Mouse (Mus musculus): ENCODE data around the gene Ifna1. TPM values are rescaled to one million over a fixed set of nuclear protein-coding genes. Genes with fewer than 3 reads are reported as not detected.

Gene Ifna1
- polyA plus RNA-seq, 1 experiment from 2014 or later: not detected

DNA sequence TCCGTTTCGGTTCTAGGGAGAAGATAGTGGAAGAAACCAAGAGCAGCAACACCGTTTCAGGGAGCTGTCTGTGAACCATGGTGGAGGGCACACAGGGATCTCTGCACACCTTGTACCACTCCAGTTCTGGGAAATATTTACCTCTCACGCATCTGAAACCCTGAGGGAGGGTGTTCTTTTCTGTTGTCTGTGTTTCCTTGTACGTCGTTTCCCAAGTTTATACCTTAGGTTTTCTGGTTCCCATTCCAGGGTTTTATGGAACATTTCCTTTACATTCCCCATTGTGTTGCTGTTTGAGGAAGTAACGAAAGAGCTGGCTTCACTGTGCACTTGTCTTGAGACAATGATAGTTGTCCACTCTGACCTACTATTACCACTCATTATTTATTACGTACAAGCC is 30.2 kb downstream of the Ifna1 start, which contains the start of gene Ifne:
TSS of gene Ifne (minus strand) at position 101 of the 400 bp plus-strand sequence.
- ATAC-seq (ENCODE audit: low read depth): no peak
- H3K36me3 ChIP-seq (ENCODE audit: control insufficient read depth, insufficient read depth): no peaks in the 10 kb centered on the region
- H3K27me3 ChIP-seq (ENCODE audit: control insufficient read depth, insufficient read depth, low read depth, low read length): no peaks in the 10 kb centered on the region
- H3K4me1 ChIP-seq (ENCODE audit: control insufficient read depth, low read depth, low read length): peaks cover 24% of the 10 kb centered on the region
- no peaks in the 10 kb centered on the region for H3K9me3 ChIP-seq (replicated peaks; ENCODE audit: control insufficient read depth, low read length)
- H3K27ac ChIP-seq (ENCODE audit: low read length): no peak within 1 kb of the TSS
- no peak within 1 kb of the TSS for H3K4me3 ChIP-seq (ENCODE audit: low read depth, low read length)
- H3K4me2 ChIP-seq (ENCODE audit: low read depth, low read length): no peak within 1 kb of the TSS
- WGBS (ENCODE audit: insufficient replicate concordance): 68% methylated on average over 8 of the region's 8 CpGs
- H3K9ac ChIP-seq (ENCODE audit: low read depth, low read length): no peak within 1 kb of the TSS

DNA sequence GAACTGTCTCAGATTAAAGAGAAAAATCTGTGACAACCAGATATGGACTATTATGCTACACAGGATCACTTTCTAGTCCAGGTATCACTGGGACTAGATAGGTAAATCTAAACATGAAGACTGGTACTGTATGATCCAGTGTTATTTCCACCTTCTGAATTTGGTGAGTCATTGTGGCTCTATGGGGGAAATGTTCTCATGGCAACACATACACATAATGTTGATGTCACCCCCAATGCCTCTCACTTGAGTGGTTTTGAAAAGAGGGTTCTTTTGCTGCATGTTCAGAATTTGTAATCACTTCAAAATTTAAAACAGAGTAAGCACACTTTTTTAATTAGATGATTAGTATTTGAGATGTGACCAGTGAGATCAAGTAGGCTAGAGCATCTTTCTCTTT is 38.3 kb downstream of the Ifna1 start:
- Histone ChIP-seq H3K9me3 (replicated peaks; ENCODE audit: control insufficient read depth, low read length) (no peaks in the 10 kb centered on the region), H3K36me3 (ENCODE audit: control insufficient read depth, insufficient read depth) (no peaks in the 10 kb centered on the region), H3K4me2 (ENCODE audit: low read depth, low read length) (no peak overlapping the region), H3K4me3 (ENCODE audit: low read depth, low read length) (no peak overlapping the region), H3K27me3 (ENCODE audit: control insufficient read depth, insufficient read depth, low read depth, low read length) (no peaks in the 10 kb centered on the region), H3K4me1 (ENCODE audit: control insufficient read depth, low read depth, low read length) (no peaks in the 10 kb centered on the region), H3K27ac (ENCODE audit: low read length) (no peak overlapping the region), H3K9ac (ENCODE audit: low read depth, low read length) (no peak overlapping the region)
- ATAC-seq (ENCODE audit: low read depth): no peak

DNA sequence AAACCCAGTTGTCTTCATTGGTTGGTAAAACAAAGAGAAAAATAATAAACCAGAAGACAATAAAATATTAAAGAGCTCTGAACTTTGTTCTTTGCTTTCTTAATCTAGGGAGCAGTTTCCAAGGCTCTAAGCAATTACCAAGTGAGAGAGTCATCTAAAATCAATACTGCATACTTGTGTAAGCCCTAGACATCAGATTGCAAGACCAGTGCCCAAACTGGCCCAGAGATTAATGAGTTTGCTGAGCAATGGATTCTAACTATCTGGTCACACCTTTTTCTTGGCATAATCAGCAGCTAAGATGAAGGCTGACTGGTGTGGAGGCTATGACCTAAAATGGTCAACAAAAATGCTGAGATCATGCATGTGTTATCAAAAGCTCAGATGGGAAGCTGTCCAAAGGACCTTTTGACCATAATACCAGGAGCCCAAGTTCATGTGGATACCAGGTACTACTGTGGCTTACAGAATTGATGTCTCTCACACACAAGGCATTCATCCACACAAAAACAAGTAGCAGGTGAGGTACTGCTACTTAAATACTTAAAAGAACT is 43.4 kb downstream of the Ifna1 start:
- Histone ChIP-seq H3K27ac (ENCODE audit: low read length) (no peak overlapping the region), H3K9me3 (replicated peaks; ENCODE audit: control insufficient read depth, low read length) (no peaks in the 10 kb centered on the region), H3K9ac (ENCODE audit: low read depth, low read length) (no peak overlapping the region), H3K36me3 (ENCODE audit: control insufficient read depth, insufficient read depth) (no peaks in the 10 kb centered on the region), H3K4me3 (ENCODE audit: low read depth, low read length) (no peak overlapping the region), H3K27me3 (ENCODE audit: control insufficient read depth, insufficient read depth, low read depth, low read length) (no peaks in the 10 kb centered on the region), H3K4me1 (ENCODE audit: control insufficient read depth, low read depth, low read length) (no peaks in the 10 kb centered on the region), H3K4me2 (ENCODE audit: low read depth, low read length) (no peak overlapping the region)
- no peak for ATAC-seq (ENCODE audit: low read depth)

Other genes with a start within 250 kb of the Ifna1 start
- gene Ifna12, start 246.7 kb upstream of the Ifna1 start, polyA plus RNA-seq (2015; fragmentation: Nextera tagmentation; extraction: Ambion mirVana): not detected in 2 replicates
- gene C87499, start 215.7 kb upstream of the Ifna1 start, polyA plus RNA-seq (2015; fragmentation: Nextera tagmentation; extraction: Ambion mirVana): not detected in 2 replicates
- gene Ifna13, start 205.6 kb upstream of the Ifna1 start, polyA plus RNA-seq (2015; fragmentation: Nextera tagmentation; extraction: Ambion mirVana): not detected in 2 replicates
- gene Ifna16, start 173.2 kb upstream of the Ifna1 start, polyA plus RNA-seq (2015; fragmentation: Nextera tagmentation; extraction: Ambion mirVana): not detected in 2 replicates
- gene Ifna2, start 166.2 kb upstream of the Ifna1 start, polyA plus RNA-seq (2015; fragmentation: Nextera tagmentation; extraction: Ambion mirVana): not detected in 2 replicates
- not detected in 2 replicates for gene Ifnab, start 158.7 kb upstream of the Ifna1 start, polyA plus RNA-seq (2015; fragmentation: Nextera tagmentation; extraction: Ambion mirVana)
- gene Gm26566, start 128.3 kb upstream of the Ifna1 start, polyA plus RNA-seq (2015; fragmentation: Nextera tagmentation; extraction: Ambion mirVana): 0.25 and 0.32 TPM in 2 replicates
- 22.4 and 23.5 TPM in 2 replicates for gene Klhl9, start 127.6 kb upstream of the Ifna1 start, polyA plus RNA-seq (2015; fragmentation: Nextera tagmentation; extraction: Ambion mirVana)
- not detected in 2 replicates for gene Gm13271, start 95.2 kb upstream of the Ifna1 start, polyA plus RNA-seq (2015; fragmentation: Nextera tagmentation; extraction: Ambion mirVana)
- 0.07 TPM in 1 of 2 replicates, not detected in the other for gene Gm13283, start 90.0 kb upstream of the Ifna1 start, polyA plus RNA-seq (2015; fragmentation: Nextera tagmentation; extraction: Ambion mirVana)
- gene Gm13290, start 76.3 kb upstream of the Ifna1 start, polyA plus RNA-seq (2015; fragmentation: Nextera tagmentation; extraction: Ambion mirVana): 0.11 TPM in 1 of 2 replicates, not detected in the other
- gene Gm13289, start 73.2 kb upstream of the Ifna1 start, polyA plus RNA-seq (2015; fragmentation: Nextera tagmentation; extraction: Ambion mirVana): not detected in 2 replicates
- not detected in 2 replicates for gene Gm13272, start 70.2 kb upstream of the Ifna1 start, polyA plus RNA-seq (2015; fragmentation: Nextera tagmentation; extraction: Ambion mirVana)
- not detected in 2 replicates for gene Ifnz, start 68.0 kb upstream of the Ifna1 start, polyA plus RNA-seq (2015; fragmentation: Nextera tagmentation; extraction: Ambion mirVana)
- gene Gm13276, start 64.4 kb upstream of the Ifna1 start, polyA plus RNA-seq (2015; fragmentation: Nextera tagmentation; extraction: Ambion mirVana): not detected in 2 replicates
- not detected in 2 replicates for gene Gm13277, start 61.5 kb upstream of the Ifna1 start, polyA plus RNA-seq (2015; fragmentation: Nextera tagmentation; extraction: Ambion mirVana)
- gene Gm13278, start 58.5 kb upstream of the Ifna1 start, polyA plus RNA-seq (2015; fragmentation: Nextera tagmentation; extraction: Ambion mirVana): not detected in 2 replicates
- gene Gm13275, start 55.6 kb upstream of the Ifna1 start, polyA plus RNA-seq (2015; fragmentation: Nextera tagmentation; extraction: Ambion mirVana): not detected in 2 replicates
- gene Gm13279, start 52.7 kb upstream of the Ifna1 start, polyA plus RNA-seq (2015; fragmentation: Nextera tagmentation; extraction: Ambion mirVana): not detected in 2 replicates
- gene Gm13285, start 50.4 kb upstream of the Ifna1 start, polyA plus RNA-seq (2015; fragmentation: Nextera tagmentation; extraction: Ambion mirVana): 0.15 and 0.23 TPM in 2 replicates
- not detected in 2 replicates for gene Gm13287, start 46.8 kb upstream of the Ifna1 start, polyA plus RNA-seq (2015; fragmentation: Nextera tagmentation; extraction: Ambion mirVana)
- not detected in 2 replicates for gene Gm13288, start 44.6 kb upstream of the Ifna1 start, polyA plus RNA-seq (2015; fragmentation: Nextera tagmentation; extraction: Ambion mirVana)
- gene Ifna7, start 33.9 kb upstream of the Ifna1 start, polyA plus RNA-seq (2015; fragmentation: Nextera tagmentation; extraction: Ambion mirVana): not detected in 2 replicates
- not detected in 2 replicates for gene Ifna11, start 30.1 kb upstream of the Ifna1 start, polyA plus RNA-seq (2015; fragmentation: Nextera tagmentation; extraction: Ambion mirVana)
- gene Ifna6, start 22.7 kb upstream of the Ifna1 start, polyA plus RNA-seq (2015; fragmentation: Nextera tagmentation; extraction: Ambion mirVana): not detected in 2 replicates
- not detected in 2 replicates for gene Ifna5, start 14.6 kb upstream of the Ifna1 start, polyA plus RNA-seq (2015; fragmentation: Nextera tagmentation; extraction: Ambion mirVana)
- gene Ifna4, start 8.2 kb upstream of the Ifna1 start, polyA plus RNA-seq (2015; fragmentation: Nextera tagmentation; extraction: Ambion mirVana): not detected in 2 replicates
- gene Ifne, start 30.1 kb downstream of the Ifna1 start, polyA plus RNA-seq (2015; fragmentation: Nextera tagmentation; extraction: Ambion mirVana): not detected in 2 replicates

All from liver, embryonic 16.5 days (tissue).